Mouse (Mus musculus) lung, embryonic 16.5 days (tissue): ENCODE measurements at regions not wholly inside any gene's neighbourhood (a gene's known extent, or its start where the extent isn't known, plus 50 kb on each side); places are given as distances from the start of the nearest gene placed in this dataset.

Experiments used
- ATAC-seq: fragments of 200-750 bp; cut with Nextera tagmentation; 2 replicates; pipeline ENCODE4 v1.8.0; 2017; ENCODE audit warnings: low read depth, mild to moderate bottlenecking, moderate library complexity
- H3K27ac ChIP-seq: fragments of 300-500 bp; sonication (generic); 2 replicates; pipeline ENCODE4 v1.5.1; 2014; ENCODE audit warnings: mild to moderate bottlenecking, control low read depth, low read length
- H3K27me3 ChIP-seq: fragments of 300-500 bp; sonication (generic); 2 replicates; pipeline ENCODE4 v1.6.1; 2014; ENCODE audit warnings: low read depth, low read length, mixed read lengths; ENCODE audit not compliant: control insufficient read depth, insufficient read depth
- H3K36me3 ChIP-seq: fragments of 300-500 bp; sonication (generic); 2 replicates; pipeline ENCODE4 v1.6.1; 2014; ENCODE audit warnings: low read length; ENCODE audit not compliant: control insufficient read depth, insufficient read depth
- H3K4me1 ChIP-seq: fragments of 300-500 bp; sonication (generic); replicated peaks from 2 replicates; pipeline ENCODE4 v1.6.1; 2014; ENCODE audit warnings: low read length, mixed read lengths; ENCODE audit not compliant: control insufficient read depth, insufficient read depth
- H3K4me2 ChIP-seq: fragments of 300-500 bp; sonication (generic); 2 replicates; pipeline ENCODE4 v1.6.1; 2014; ENCODE audit warnings: low read depth, low read length, control low read depth
- H3K4me3 ChIP-seq: fragments of 300-500 bp; sonication (generic); 2 replicates; pipeline ENCODE4 v1.5.1; 2014; ENCODE audit warnings: mild to moderate bottlenecking, low read length, control low read depth
- H3K9ac ChIP-seq: fragments of 300-500 bp; sonication (generic); 2 replicates; pipeline ENCODE4 v1.6.1; 2014; ENCODE audit warnings: low read length, control low read depth
- H3K9me3 ChIP-seq: fragments of 300-500 bp; sonication (generic); 2 replicates; pipeline ENCODE4 v1.6.1; 2016; ENCODE audit warnings: low read length; ENCODE audit not compliant: control insufficient read depth
- WGBS: fragments of 180-500 bp; shearing (Covaris S2); extraction: QIAGEN DNeasy Blood & Tissue Kit; methylation state at CpG from one replicate; pipeline ENCODE4 v1.1.7; 2014; 5-methylcytosine and 5-hydroxymethylcytosine counted together

DNA sequence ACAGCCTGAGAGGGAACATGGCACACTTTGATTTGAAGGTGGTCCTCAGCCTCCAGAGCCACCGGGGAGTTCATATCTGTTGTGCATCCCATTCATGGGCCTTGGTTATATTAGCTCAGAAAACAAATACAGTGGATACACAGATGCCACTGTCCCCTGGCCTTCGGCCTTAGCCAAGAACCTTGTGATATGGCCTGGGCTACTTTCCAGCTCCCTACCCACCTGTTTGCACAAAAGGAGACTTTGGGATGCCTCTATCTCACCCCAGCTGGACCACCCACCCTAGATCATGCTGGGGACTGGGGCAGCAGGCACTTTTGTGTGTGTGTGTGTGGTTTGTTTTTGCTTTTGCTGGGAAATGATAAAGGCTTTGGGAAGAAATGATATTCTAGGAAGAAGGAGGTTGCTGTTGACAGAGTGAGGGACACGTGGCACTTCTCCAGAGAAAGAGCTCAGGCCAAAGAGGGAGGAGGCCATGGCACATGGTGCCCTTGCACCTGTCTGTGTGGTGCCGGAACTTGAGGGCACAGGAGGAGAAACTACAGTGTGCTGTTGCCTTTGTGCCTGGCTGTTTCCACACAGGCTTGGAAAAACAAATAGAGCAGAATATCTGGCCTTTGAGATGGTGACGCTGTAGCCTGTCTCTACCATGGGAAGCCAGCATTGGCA lies 135.6 kb upstream of the Id2 start:
- Histone ChIP-seq H3K9ac (no peak overlapping the region), H3K36me3 (no peaks in the 10 kb centered on the region), H3K4me1 (peaks cover 14% of the 10 kb centered on the region), H3K27me3 (no peaks in the 10 kb centered on the region), H3K9me3 (no peaks in the 10 kb centered on the region), H3K4me3 (no peak overlapping the region), H3K27ac (peak overlapping the region; percentile 60), H3K4me2 (no peak overlapping the region)
- peak; percentile 48; the same call in 1 of the 2 replicates for ATAC-seq
- 51% methylated on average over 5 of the region's 5 CpGs for WGBS

DNA sequence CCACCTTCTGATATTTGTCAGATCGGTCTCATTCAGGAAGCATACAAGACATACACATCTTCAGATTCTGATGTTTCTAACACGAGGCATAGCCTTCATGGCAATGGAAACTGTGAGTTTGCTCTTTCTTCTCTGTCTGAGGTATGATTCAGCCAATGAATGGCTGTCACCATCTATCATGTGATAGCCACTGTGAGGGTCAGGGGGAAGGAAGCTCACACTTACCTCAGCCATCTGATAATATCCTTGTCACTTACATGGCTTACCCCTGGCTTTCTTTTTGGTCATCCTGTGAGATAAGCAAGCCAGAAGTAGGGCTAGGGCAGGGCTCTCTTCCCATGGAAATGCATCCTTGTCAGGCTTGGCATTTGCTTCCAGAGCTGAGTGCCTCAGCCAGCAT lies 131.8 kb upstream of the Id2 start:
- no peak overlapping the region for H3K4me2 ChIP-seq
- no peaks in the 10 kb centered on the region for H3K27me3 ChIP-seq
- no peak for ATAC-seq
- no peak overlapping the region for H3K27ac ChIP-seq
- no peak overlapping the region for H3K9ac ChIP-seq
- H3K9me3 ChIP-seq = no peaks in the 10 kb centered on the region
- 70% methylated on average over 2 of the region's 2 CpGs for WGBS
- no peak overlapping the region for H3K4me3 ChIP-seq
- H3K36me3 ChIP-seq = no peaks in the 10 kb centered on the region
- H3K4me1 ChIP-seq = peaks cover 9% of the 10 kb centered on the region

DNA sequence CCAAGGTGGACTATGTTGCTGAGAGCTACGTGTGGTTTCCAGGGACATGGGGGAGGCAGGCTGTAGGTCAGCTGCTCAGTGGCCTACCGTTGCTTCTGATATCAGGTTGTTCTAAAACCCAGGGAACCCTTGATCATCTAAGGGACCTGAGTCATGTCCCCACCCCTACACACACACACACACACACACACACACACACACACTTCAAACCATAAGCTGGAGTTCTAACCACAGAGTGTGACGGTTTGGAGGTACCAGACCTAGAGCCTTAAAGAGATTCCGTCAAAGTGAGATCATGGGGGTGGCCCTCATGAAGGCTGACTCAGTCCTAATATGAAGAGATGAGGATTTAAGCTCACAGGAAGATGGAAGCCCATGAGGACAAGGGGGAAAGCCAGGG lies 130.8 kb upstream of the Id2 start:
- no peak overlapping the region for H3K9ac ChIP-seq
- no peak for ATAC-seq
- H3K4me1 ChIP-seq = peaks cover 7% of the 10 kb centered on the region
- no peak overlapping the region for H3K27ac ChIP-seq
- H3K4me3 ChIP-seq = no peak overlapping the region
- H3K27me3 ChIP-seq = no peaks in the 10 kb centered on the region
- 90% methylated on average over 4 of the region's 4 CpGs for WGBS
- H3K4me2 ChIP-seq = no peak overlapping the region
- H3K36me3 ChIP-seq = no peaks in the 10 kb centered on the region
- no peaks in the 10 kb centered on the region for H3K9me3 ChIP-seq

DNA sequence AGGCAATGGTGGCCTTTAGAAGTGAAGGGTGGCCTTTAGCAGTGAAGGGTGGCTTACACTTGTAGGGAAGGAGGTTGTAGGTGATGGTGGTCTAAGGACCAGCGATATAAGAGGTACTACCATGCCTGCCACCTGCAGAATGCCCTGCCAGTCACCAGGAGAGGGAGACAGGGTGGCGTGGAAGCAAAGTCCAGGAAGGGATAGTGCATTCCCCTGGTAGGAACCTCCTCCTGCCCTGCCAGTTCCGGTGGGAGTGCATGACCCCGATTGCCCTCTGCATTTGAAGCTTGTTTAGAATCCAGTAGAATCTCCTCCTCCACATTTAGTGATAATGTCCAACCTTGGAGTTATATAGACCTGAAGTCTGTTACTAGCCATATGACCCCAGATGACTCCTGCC lies 127.7 kb upstream of the Id2 start:
- Histone ChIP-seq H3K36me3 (no peaks in the 10 kb centered on the region), H3K4me1 (no peaks in the 10 kb centered on the region), H3K4me3 (no peak overlapping the region), H3K4me2 (no peak overlapping the region), H3K9ac (no peak overlapping the region), H3K27me3 (no peaks in the 10 kb centered on the region), H3K27ac (no peak overlapping the region), H3K9me3 (no peaks in the 10 kb centered on the region)
- 71% methylated on average over 4 of the region's 4 CpGs for WGBS
- no peak for ATAC-seq

DNA sequence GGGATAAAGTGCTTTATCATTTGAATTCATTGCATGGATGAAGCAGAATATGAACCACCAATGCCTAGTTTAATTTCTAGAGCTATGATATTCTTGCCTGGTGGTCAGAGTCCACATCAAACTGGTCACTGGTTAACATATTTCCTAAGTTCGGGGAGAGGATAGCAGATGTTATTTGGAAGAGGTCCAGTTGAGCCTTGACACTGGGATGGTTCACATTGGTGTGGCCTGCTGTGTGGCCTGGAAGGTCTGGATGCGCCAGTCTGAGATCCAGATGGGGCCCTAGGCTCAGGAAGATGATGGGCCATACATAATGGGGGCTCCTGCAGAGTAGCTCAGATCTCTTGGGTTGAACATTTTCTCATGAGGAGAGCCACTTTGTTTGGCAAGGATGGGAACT lies 127.3 kb upstream of the Id2 start:
- no peak overlapping the region for H3K27ac ChIP-seq
- no peak overlapping the region for H3K4me2 ChIP-seq
- H3K27me3 ChIP-seq = no peaks in the 10 kb centered on the region
- H3K36me3 ChIP-seq = no peaks in the 10 kb centered on the region
- H3K9me3 ChIP-seq = no peaks in the 10 kb centered on the region
- H3K9ac ChIP-seq = no peak overlapping the region
- H3K4me1 ChIP-seq = no peaks in the 10 kb centered on the region
- 79% methylated on average over 2 of the region's 2 CpGs for WGBS
- no peak overlapping the region for H3K4me3 ChIP-seq
- no peak for ATAC-seq

DNA sequence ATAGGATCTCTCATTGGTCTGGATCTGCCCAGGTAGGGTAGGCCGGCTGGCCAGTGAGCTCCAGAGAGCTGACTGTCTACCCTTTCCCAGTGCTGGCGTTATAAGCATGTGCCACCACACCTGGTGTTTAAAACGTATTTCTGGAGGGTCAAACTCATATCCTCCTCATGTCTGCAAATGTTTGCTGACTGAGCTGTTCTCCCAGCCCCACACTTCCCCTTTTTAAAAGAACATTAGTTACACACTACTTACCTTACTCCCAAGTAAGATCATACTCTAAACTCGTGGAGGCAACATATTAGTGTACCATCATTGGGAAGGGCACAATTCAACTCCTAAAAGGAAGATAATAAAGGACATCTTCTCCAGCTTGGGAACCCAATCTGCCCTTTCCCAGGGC lies 126.6 kb upstream of the Id2 start:
- Histone ChIP-seq H3K4me1 (no peaks in the 10 kb centered on the region), H3K27ac (no peak overlapping the region), H3K9ac (no peak overlapping the region), H3K27me3 (no peaks in the 10 kb centered on the region), H3K9me3 (no peaks in the 10 kb centered on the region), H3K4me3 (no peak overlapping the region), H3K36me3 (no peaks in the 10 kb centered on the region), H3K4me2 (no peak overlapping the region)
- ATAC-seq = no peak
- WGBS = 61% methylated on average over 4 of the region's 4 CpGs

DNA sequence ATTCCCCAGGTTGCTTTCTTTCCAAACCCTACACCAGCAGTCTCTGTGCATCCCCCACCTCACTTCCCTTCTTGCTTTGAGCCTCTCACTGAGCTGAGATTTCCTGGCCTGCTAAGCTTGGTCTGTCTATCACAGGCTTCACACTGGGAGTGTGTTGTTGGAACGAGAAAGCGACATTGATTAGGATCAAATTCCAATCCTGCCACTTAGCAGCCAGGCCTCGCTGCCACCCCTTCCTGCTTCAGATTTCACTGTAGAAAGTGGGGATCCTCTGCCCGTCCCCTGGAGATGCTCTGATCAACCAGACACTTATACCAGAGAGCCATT lies 123.8 kb upstream of the Id2 start:
- 61% methylated on average over 4 of the region's 4 CpGs for WGBS
- peaks cover 15% of the 10 kb centered on the region for H3K4me1 ChIP-seq
- no peak for ATAC-seq

DNA sequence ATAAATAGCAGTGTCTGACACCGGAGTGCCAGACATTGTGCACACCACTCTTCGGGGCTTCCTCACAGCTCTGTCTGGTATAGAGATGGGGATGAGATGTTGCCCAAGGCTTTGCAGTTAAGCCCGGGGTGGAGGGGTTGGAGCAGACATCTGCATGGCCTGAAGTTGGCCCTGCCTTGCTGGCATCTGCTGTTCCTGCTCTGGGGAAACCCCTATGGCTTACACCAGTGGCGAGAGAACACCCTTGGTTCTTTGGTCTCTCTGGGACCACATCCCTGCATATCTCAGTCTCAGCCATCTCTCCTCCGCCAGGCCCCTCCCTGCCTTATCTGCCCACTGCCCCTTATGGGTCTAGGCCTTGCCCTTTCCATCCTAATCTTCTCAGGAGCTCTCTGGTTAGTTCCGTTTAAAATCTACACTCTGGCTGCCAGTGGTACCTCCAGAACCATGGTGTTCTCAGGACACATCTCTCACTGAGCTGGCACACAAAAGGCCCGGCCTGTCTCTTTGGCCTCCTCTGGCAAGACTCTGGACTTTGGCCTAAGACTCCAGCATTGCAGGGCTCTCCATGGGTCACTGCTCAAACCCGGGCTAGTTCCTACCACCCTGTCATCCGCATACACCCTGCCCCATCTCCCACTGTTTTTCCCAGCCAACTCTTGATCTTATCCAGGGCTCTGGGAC lies 123.3 kb upstream of the Id2 start:
- WGBS = 64% methylated on average over 9 of the region's 9 CpGs
- no peaks in the 10 kb centered on the region for H3K9me3 ChIP-seq
- peaks cover 15% of the 10 kb centered on the region for H3K4me1 ChIP-seq
- no peaks in the 10 kb centered on the region for H3K36me3 ChIP-seq
- no peak overlapping the region for H3K9ac ChIP-seq
- H3K4me3 ChIP-seq = no peak overlapping the region
- no peak for ATAC-seq
- H3K4me2 ChIP-seq = no peak overlapping the region
- no peak overlapping the region for H3K27ac ChIP-seq
- H3K27me3 ChIP-seq = no peaks in the 10 kb centered on the region

More for the DNA sequence above, 123.8 kb upstream of the Id2 start:
- Histone ChIP-seq H3K36me3 (no peaks in the 10 kb centered on the region), H3K9me3 (no peaks in the 10 kb centered on the region), H3K27me3 (no peaks in the 10 kb centered on the region), H3K4me3 (no peak overlapping the region), H3K27ac (no peak overlapping the region), H3K9ac (no peak overlapping the region), H3K4me2 (no peak overlapping the region)

DNA sequence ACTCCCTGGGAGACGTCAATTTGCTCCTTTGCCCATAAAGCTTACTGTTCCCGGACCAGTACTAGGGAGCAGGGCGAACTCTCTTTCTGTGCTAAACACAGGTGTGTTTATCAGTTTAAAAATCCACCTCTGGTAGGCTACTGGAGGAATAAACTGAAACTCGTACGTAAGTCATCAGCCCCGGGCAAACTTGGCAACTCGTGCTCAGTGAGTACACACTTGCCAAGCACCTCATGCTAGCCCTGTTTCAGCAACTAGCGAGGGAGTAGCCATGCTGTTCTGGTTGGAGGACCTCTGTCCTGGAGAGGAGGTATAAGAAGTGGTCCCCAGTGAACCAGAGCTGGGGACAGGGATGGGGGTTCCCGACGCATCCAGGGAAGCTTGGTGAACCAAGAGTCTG lies 122.6 kb upstream of the Id2 start:
- H3K4me1 ChIP-seq = peaks cover 15% of the 10 kb centered on the region
- 73% methylated on average over 10 of the region's 10 CpGs for WGBS

More for the DNA sequence above, 122.6 kb upstream of the Id2 start:
- Histone ChIP-seq H3K27ac (no peak overlapping the region), H3K27me3 (no peaks in the 10 kb centered on the region), H3K9ac (no peak overlapping the region), H3K4me3 (no peak overlapping the region), H3K4me2 (no peak overlapping the region), H3K36me3 (no peaks in the 10 kb centered on the region), H3K9me3 (no peaks in the 10 kb centered on the region)
- ATAC-seq = no peak
